Mouse (Mus musculus): ENCODE measurements at regions not wholly inside any gene's neighbourhood (a gene's known extent, or its start where the extent isn't known, plus 50 kb on each side); places are given as distances from the start of the nearest gene placed in this dataset.

- H3K36me3 ChIP-seq (replicated peaks), result no peaks in the 10 kb centered on the region
- no peak overlapping the region for H3K27ac ChIP-seq
- H3K9ac ChIP-seq, result no peak overlapping the region
- H3K4me2 ChIP-seq, result no peak overlapping the region
- no peak overlapping the region for H3K4me3 ChIP-seq
- ATAC-seq (replicated peaks), result no peak
- peaks cover 6% of the 10 kb centered on the region; the same call in 1 of the 2 replicates for H3K9me3 ChIP-seq
- H3K27me3 ChIP-seq (replicated peaks), result no peaks in the 10 kb centered on the region
- no peaks in the 10 kb centered on the region for H3K4me1 ChIP-seq
- WGBS, result 87% methylated on average over 7 of the region's 7 CpGs
Measured at GRCm38 (mm10) chr13:60273331-60273730, 96.2 kb upstream of the Gas1 start.

- no peak overlapping the region for H3K4me2 ChIP-seq
- H3K27ac ChIP-seq, result no peak overlapping the region
- H3K36me3 ChIP-seq (replicated peaks), result no peaks in the 10 kb centered on the region
- H3K9ac ChIP-seq, result no peak overlapping the region
- H3K9me3 ChIP-seq, result no peaks in the 10 kb centered on the region
- H3K4me3 ChIP-seq, result no peak overlapping the region
- H3K4me1 ChIP-seq, result 0 out of 2 replicates have a peak, but pooled peaks cover 4% of the 10 kb centered on the region
- no peak for ATAC-seq (replicated peaks)
- 50% methylated on average over 7 of the region's 7 CpGs for WGBS
- no peaks in the 10 kb centered on the region for H3K27me3 ChIP-seq (replicated peaks)
Measured at GRCm38 (mm10) chr13:60282543-60283251, 105.5 kb upstream of the Gas1 start.

- no peak overlapping the region for H3K27ac ChIP-seq
- no peaks in the 10 kb centered on the region for H3K27me3 ChIP-seq (replicated peaks)
- H3K4me1 ChIP-seq, result 0 out of 2 replicates have a peak, but pooled peaks cover 4% of the 10 kb centered on the region
- no peaks in the 10 kb centered on the region for H3K9me3 ChIP-seq
- 81% methylated on average over 11 of the region's 11 CpGs for WGBS
- no peak overlapping the region for H3K9ac ChIP-seq
- H3K36me3 ChIP-seq (replicated peaks), result no peaks in the 10 kb centered on the region
- ATAC-seq (replicated peaks), result no peak
- H3K4me2 ChIP-seq, result no peak overlapping the region
- no peak overlapping the region for H3K4me3 ChIP-seq
Measured at GRCm38 (mm10) chr13:60286525-60287224, 109.5 kb upstream of the Gas1 start.

GRCm38 (mm10) chr13:60289650-60290049 lies 112.5 kb upstream of the Gas1 start:
- Histone ChIP-seq H3K4me1 (no peaks in the 10 kb centered on the region), H3K4me3 (no peak overlapping the region), H3K9me3 (no peaks in the 10 kb centered on the region), H3K4me2 (no peak overlapping the region), H3K27me3 (replicated peaks) (no peaks in the 10 kb centered on the region), H3K36me3 (replicated peaks) (no peaks in the 10 kb centered on the region), H3K9ac (no peak overlapping the region), H3K27ac (no peak overlapping the region)
- ATAC-seq (replicated peaks), result no peak
- 62% methylated on average over 3 of the region's 3 CpGs for WGBS

- Histone ChIP-seq H3K36me3 (replicated peaks) (no peaks in the 10 kb centered on the region), H3K9ac (no peak overlapping the region), H3K4me3 (no peak overlapping the region), H3K9me3 (no peaks in the 10 kb centered on the region), H3K27me3 (replicated peaks) (no peaks in the 10 kb centered on the region), H3K4me2 (no peak overlapping the region), H3K27ac (no peak overlapping the region), H3K4me1 (no peaks in the 10 kb centered on the region)
- ATAC-seq (replicated peaks), result no peak
- 94% methylated on average over 4 of the region's 4 CpGs for WGBS
Measured at GRCm38 (mm10) chr13:60290820-60291219, 113.7 kb upstream of the Gas1 start.

GRCm38 (mm10) chr13:60291344-60291743 lies 114.2 kb upstream of the Gas1 start:
- no peaks in the 10 kb centered on the region for H3K36me3 ChIP-seq (replicated peaks)
- no peak overlapping the region for H3K9ac ChIP-seq
- no peaks in the 10 kb centered on the region for H3K27me3 ChIP-seq (replicated peaks)
- H3K4me2 ChIP-seq, result no peak overlapping the region
- WGBS, result 90% methylated on average over 3 of the region's 3 CpGs
- no peak overlapping the region for H3K4me3 ChIP-seq
- H3K9me3 ChIP-seq, result no peaks in the 10 kb centered on the region
- no peak for ATAC-seq (replicated peaks)
- no peak overlapping the region for H3K27ac ChIP-seq
- no peaks in the 10 kb centered on the region for H3K4me1 ChIP-seq

GRCm38 (mm10) chr13:60296201-60296895 lies 119.2 kb upstream of the Gas1 start:
- WGBS, result 60% methylated on average over 13 of the region's 13 CpGs

GRCm38 (mm10) chr13:60296896-60297275 lies 119.7 kb upstream of the Gas1 start:
- H3K4me3 ChIP-seq, result no peak overlapping the region
- H3K9ac ChIP-seq, result no peak overlapping the region
- no peaks in the 10 kb centered on the region for H3K36me3 ChIP-seq (replicated peaks)
- peak; percentile 71 for ATAC-seq (replicated peaks)
- no peaks in the 10 kb centered on the region for H3K27me3 ChIP-seq (replicated peaks)
- no peaks in the 10 kb centered on the region for H3K4me1 ChIP-seq
- H3K27ac ChIP-seq, result no peak overlapping the region
- no peaks in the 10 kb centered on the region for H3K9me3 ChIP-seq
- WGBS, result 82% methylated on average over 6 of the region's 6 CpGs
- no peak overlapping the region for H3K4me2 ChIP-seq

More at GRCm38 (mm10) chr13:60296201-60296895, 119.2 kb upstream of the Gas1 start:
- ATAC-seq (replicated peaks), result peak; percentile 39; the same call in 1 of the 2 replicates
- no peaks in the 10 kb centered on the region for H3K27me3 ChIP-seq (replicated peaks)
- no peaks in the 10 kb centered on the region for H3K4me1 ChIP-seq
- no peak overlapping the region for H3K4me3 ChIP-seq
- H3K9ac ChIP-seq, result no peak overlapping the region
- no peak overlapping the region for H3K4me2 ChIP-seq
- H3K36me3 ChIP-seq (replicated peaks), result no peaks in the 10 kb centered on the region
- H3K9me3 ChIP-seq, result no peaks in the 10 kb centered on the region
- no peak overlapping the region for H3K27ac ChIP-seq

GRCm38 (mm10) chr13:60298575-60298974 lies 121.4 kb upstream of the Gas1 start:
- Histone ChIP-seq H3K9ac (no peak overlapping the region), H3K27me3 (replicated peaks) (no peaks in the 10 kb centered on the region), H3K4me2 (no peak overlapping the region), H3K36me3 (replicated peaks) (no peaks in the 10 kb centered on the region), H3K27ac (no peak overlapping the region), H3K4me3 (no peak overlapping the region), H3K9me3 (no peaks in the 10 kb centered on the region), H3K4me1 (no peaks in the 10 kb centered on the region)
- no peak for ATAC-seq (replicated peaks)
- WGBS, result 75% methylated on average over 2 of the region's 2 CpGs

- 57% methylated on average over 5 of the region's 5 CpGs for WGBS
- Histone ChIP-seq H3K27me3 (replicated peaks) (no peaks in the 10 kb centered on the region), H3K4me2 (no peak overlapping the region), H3K4me1 (no peaks in the 10 kb centered on the region), H3K4me3 (no peak overlapping the region), H3K9me3 (no peaks in the 10 kb centered on the region), H3K27ac (no peak overlapping the region), H3K9ac (no peak overlapping the region), H3K36me3 (replicated peaks) (no peaks in the 10 kb centered on the region)
- ATAC-seq (replicated peaks), result no peak
Measured at GRCm38 (mm10) chr13:60299076-60299475, 121.9 kb upstream of the Gas1 start.

- Histone ChIP-seq H3K36me3 (replicated peaks) (no peaks in the 10 kb centered on the region), H3K4me2 (no peak overlapping the region), H3K4me1 (no peaks in the 10 kb centered on the region), H3K27me3 (replicated peaks) (no peaks in the 10 kb centered on the region), H3K9me3 (no peaks in the 10 kb centered on the region), H3K9ac (no peak overlapping the region), H3K27ac (no peak overlapping the region), H3K4me3 (no peak overlapping the region)
- 93% methylated on average over 9 of the region's 9 CpGs for WGBS
- no peak for ATAC-seq (replicated peaks)
Measured at GRCm38 (mm10) chr13:60303561-60303960, 126.4 kb upstream of the Gas1 start.

- no peak for ATAC-seq (replicated peaks)
Measured at GRCm38 (mm10) chr13:60305028-60305810, 128.1 kb upstream of the Gas1 start.

More at GRCm38 (mm10) chr13:60305028-60305810, 128.1 kb upstream of the Gas1 start:
- H3K4me3 ChIP-seq, result no peak overlapping the region
- no peaks in the 10 kb centered on the region for H3K36me3 ChIP-seq (replicated peaks)
- no peak overlapping the region for H3K4me2 ChIP-seq
- H3K27ac ChIP-seq, result no peak overlapping the region
- H3K4me1 ChIP-seq, result no peaks in the 10 kb centered on the region
- WGBS, result 64% methylated on average over 1 of the region's 1 CpGs
- H3K9ac ChIP-seq, result no peak overlapping the region
- H3K9me3 ChIP-seq, result no peaks in the 10 kb centered on the region
- H3K27me3 ChIP-seq (replicated peaks), result no peaks in the 10 kb centered on the region

All from midbrain, embryonic 15.5 days (tissue).